Mouse (Mus musculus) embryo, embryonic 10 days (tissue): Measurements from ENCODE around the gene Arpc4.
"Not testable (repeated sequence)": the region's sequence is repeated elsewhere in the genome, so short reads cannot be mapped to it uniquely, and the experiment has no call there.

Experiments
- DNase-seq: peaks from one replicate; pipeline ENCODE4 v3.0.0-alpha.2; 2015; ENCODE audit warnings: low spot score

Gene Arpc4

DNA sequence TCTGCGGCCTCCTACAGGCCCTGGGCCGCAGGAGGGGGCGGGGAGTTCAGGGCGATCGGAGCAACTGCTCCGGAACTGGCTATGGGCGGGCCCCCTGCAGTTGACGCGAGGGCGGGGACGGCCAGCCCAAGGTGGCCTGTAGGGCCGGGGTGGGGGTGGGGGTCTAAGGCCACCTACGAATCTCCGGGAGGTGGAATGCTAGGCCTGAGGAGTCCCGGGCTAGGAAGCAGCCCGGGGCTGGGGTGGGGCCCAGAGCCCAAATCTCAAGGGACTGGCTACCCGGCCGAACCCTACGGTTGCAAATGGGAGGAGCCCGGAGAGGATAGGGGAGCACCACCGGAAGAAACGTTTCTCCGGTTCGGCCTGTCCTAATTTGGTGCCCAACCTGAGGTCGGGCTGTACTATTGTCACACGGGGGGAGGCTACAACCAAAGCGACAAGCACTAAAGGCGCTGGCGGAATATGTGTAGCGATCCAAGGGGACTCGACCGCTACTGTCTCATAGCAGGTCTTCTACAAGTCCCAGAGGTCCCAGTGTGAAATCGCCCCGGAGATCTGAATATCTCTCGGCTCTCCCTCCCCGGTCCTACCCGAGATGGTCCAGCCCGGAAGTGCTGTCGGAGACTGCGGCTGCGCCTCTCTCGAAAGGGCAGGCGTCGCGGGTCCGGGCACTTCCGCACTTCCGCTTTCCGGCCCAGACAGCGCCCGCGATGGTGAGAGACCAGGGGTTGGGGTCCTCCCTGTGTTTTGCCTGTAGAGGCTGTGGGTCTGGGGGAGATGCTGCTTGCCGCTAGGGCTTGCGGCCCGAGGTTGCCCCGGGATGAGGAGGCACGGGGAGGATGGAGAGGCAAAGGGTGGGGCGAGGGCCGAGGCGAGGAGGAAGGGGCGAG, at the start of gene Arpc4, which contains the start of gene Tada3:
Arpc4 (plus strand) TSS at position 620 of the 890 bp plus-strand sequence.
Tada3 (minus strand) TSS at position 388 of the 890 bp plus-strand sequence.
- DNase-seq: peak; percentile 94

DNA sequence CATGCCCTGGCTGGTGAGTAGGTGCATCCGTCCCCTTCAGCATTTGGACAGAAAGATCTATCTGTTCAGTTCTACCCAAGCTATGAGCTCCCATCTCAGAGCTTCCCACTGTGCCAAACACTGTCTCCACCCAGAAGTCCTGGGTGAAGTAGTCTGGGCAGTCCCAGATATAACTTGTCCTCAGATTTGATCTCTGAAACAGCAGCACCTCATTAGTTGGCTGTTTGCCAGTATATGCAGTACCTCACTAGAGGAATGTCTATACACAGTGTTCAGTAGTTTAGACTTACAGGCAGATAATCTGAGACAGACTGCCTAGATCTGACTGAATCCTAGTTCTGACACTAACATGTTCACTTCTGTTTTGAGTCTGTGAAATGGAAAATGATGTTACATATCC, 48.5 kb upstream of the Arpc4 start:
- no peak for DNase-seq

DNA sequence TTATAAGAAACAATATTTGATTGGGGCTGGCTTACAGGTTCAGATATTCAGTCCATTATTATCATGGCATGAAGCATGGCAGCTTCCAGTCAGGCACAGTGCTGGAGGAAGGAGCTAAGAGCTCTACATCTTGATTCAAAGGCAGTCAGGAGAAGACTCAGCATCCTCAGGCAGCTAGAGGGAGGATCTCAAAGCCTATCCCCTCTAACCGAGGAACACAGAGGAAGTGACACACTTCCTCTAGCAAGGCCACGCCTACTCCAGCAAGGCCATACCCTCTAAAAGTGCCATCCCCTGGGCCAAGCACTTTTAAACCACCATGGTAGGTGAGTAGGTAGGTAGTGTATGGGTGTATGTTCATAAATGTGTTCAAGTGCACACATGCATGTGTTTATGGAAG, 47.4 kb upstream of the Arpc4 start:
- no peak for DNase-seq

DNA sequence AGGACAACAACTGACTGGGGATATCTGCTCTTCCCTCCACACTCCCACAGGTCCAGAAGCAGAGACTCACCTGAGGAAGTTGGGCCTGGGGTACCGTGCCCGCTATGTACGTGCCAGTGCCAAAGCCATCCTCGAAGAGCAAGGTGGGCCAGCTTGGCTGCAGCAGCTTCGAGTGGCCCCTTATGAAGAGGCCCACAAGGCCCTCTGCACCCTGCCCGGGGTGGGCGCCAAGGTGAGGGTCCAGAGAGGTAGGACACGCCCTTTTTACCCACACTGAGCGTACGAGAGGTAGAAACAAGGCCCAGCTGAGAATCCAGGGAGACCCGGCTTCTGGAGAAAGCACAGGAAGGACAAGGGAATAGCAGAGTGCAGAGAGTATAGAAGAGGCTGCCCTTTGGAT, 46.2 kb upstream of the Arpc4 start:
- no peak for DNase-seq

DNA sequence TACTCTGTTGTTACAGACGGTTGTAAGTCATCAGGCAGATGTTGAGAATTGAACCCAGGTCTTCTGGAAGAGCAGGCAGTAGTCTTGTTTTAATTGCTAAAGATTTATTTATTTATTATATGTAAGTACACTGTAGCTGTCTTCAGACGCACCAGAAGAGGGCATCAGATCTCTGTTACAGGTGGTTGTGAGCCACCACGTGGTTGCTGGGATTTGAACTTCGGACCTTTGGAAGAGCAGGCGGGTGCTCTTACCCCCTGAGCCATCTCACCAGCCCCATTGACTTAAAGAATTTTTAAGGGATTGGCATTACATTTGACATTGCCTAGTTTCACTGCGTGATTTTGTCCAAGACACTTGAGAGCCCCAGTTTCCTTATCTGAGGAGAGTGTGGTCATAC, 45.2 kb upstream of the Arpc4 start:
- not testable (repeated sequence) for DNase-seq

DNA sequence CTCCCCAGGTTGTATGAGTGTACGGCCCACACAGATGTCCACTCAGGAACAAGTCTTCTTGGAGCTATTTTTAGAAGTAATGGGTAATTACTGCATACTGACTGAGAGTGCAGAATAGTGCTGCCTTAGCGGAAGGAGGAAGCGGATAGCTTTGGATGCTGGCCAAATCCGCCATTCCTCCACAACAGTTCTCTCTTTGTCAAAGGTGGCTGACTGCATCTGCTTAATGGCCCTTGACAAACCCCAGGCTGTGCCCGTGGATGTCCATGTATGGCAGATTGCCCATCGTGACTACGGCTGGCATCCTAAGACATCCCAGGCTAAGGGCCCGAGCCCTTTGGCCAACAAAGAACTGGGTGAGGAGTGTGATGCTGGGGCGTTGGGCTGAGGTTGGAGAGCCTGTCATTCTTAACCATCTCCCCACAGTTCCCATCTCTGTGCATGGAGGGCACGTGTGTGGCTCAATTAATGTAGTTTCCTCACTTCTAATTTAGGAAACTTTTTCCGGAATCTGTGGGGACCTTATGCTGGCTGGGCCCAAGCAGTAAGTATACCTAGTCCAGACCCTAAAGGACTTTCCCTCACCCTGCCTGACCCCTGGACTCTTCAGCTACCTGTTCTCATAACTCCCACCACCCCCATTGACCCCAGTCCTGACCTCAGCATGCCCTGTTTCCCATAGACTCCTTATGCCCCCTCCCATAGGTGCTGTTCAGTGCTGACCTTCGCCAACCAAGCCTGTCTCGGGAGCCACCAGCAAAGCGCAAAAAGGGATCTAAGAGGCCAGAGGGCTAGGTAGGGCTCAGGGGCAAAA, 44.6 kb upstream of the Arpc4 start:
- no peak for DNase-seq

DNA sequence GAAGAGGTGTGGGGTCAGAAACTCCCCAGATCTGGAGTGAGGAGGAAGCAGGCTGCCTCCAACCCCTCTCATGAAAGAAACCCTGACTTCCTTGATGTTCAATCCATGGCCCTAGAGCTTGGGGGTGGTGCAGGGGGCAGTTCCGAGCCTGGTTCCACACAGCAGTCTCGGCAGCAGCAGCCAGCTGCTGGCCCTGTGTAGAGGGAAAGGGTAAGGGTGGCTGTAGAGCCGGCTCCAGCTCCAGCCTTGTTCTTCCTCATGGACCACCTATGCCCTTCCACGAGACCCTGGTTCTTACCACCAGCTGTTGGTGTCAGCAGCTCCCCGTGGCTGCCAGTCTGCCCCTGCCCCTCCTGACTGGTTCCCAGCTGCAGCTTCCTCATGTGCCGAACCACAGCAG, 43.7 kb upstream of the Arpc4 start:
- no peak for DNase-seq

DNA sequence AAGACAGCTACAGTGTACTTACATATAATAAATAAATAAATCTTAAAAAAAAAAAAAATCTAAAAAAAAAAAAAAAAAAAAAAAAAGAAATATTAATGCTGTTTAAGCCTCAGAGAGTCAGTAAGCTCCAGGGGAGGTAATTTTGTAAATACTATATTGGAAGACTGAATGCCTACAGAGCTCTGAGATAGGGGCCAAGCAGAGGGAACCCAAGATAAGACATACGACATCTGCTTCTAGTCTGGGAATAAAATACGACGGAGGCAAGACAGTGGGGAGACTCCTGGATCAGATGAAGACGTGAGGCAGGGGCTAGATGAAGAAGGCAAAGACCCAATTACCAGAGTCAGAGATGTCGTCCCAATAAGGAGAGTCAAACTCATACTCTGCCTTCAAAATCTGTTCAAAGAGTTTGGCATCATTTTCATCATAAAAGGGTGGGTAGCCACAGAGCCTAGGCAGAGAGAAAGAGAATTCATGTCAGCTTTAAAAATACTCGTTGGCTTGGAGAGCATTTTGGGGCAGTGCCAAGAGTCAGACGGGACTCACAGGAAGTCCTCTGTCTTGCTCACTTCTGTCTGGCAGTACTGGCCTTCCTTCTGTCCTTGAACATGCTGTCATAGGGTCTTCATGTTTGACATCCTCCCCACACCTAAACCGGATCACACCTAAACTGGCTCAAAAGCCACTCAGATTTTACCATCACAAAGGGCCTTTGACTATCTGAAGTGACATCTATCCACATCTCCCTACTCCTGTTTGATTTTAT, 40.9 kb upstream of the Arpc4 start:
- no peak for DNase-seq

DNA sequence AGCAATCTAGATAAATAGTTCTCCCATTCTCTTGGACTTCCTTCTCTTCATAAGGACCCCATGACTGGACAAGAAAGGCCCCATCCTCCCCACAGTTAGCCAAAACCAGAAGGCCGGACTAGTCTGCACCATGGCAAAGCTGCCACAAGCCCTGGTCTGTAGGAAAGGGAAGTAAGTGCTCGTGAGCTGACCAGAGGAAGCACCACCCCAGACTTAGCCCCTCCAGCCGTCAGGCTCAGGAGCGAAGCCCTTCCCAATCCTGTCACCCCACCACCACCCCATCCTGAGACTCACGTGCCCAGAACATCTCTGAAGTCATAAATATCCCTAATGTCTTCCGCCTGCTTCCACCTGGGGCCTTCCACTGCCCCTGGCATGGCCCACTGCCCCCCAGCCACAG, 36.3 kb upstream of the Arpc4 start:
- no peak for DNase-seq

DNA sequence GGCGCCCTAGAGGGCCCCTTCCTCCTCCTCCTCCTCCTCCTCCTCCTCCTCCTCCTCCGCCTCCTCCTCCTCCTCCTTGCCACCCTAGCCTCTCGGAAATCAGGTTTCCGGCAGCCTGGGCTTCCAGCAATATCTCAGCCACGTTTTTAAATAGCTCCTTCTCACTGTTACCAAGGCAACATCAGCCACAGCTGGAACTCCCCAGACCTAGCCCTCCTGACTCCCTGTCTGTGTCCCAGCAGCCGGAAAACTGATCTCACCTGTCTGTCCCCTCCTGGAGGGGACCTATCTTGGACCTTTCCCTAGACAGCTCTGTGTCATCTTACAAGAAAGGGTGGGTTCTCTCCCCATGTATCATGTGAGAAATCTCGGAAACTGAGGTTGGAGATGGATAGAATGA, 35.6 kb upstream of the Arpc4 start:
- no peak for DNase-seq

DNA sequence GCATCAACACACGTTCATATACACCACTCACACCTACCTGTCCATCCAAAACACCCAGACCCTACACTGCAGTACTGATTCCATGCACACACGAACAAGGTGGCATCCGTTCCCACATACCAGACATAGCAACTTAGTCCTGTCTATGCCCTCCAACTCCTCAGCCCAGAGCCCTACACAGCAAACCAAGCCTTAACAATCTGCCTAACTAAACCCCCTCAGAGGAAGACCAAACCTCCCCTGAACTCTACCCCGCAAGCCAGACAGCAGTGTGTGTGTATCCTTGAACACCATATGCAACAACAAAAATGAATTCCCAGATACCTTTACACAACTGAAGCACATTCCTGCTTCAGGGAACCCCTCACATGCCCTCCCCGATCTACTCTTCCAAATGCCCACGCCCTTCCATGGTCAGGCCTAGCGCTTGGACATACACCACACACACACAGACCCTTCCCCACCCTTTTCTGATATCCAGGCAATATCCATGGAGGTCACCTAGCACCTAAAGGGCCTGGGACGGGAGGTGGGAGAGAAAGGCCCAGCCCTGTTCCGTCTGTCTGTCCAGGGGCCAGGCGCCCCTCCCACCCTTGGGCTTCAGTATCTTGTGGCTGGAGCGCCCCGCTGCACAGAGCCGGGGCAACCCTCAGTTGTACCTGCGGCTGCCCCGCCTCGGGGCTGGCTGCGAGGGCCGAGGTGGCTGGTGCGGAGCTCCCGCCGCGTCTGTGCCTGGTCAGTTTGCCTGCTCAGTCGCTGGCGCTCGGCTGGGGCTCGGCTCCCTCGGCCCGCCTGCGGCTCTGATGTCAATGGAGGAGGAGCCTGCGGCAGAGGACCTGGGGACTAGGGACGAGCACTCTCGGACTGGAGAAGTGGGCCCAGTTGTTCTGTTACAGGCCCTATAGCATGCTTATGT, 34.5 kb upstream of the Arpc4 start, which contains the start of gene Camk1:
Camk1 (minus strand) TSS at position 808 of the 916 bp plus-strand sequence.
- peak; percentile 74 for DNase-seq

DNA sequence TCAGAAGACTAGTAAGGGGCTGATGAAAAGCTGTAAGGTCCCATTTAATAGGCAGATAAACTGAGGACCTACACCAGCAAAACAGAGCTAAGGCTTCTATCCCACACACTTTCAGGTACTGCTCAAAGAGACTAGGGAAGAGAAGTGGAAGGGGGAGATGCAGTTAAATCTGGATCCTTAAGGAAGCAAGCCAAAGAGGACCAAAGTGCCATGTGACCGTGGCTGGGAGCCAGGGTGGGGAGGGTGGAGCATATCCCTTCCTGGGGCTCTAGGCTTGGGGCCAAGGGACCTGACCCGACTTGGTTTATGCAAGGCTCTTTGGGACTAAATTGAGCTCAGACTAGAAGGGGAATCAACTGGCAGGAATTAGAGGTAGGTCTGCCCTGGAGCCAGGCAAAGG, 33.6 kb upstream of the Arpc4 start:
- DNase-seq: no peak

DNA sequence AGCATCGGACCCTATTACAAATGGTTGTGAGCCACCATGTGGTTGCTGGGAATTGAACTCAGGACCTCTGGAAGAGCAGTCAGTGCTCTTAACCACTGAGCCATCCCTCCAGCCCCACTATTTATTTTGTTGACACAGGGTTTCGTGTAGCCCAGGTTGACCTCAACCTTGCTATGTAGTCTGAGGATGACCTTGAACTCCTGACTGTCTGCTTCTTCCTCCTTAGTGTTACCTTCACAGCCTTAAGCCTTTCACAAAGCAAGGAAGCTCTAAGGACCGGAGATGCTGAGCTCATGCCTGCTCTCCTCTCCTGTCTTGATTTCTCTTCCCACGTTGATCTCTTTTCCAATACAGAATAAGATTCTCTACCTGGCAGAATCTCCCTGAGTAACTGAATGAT, 31.0 kb upstream of the Arpc4 start:
- no peak for DNase-seq

DNA sequence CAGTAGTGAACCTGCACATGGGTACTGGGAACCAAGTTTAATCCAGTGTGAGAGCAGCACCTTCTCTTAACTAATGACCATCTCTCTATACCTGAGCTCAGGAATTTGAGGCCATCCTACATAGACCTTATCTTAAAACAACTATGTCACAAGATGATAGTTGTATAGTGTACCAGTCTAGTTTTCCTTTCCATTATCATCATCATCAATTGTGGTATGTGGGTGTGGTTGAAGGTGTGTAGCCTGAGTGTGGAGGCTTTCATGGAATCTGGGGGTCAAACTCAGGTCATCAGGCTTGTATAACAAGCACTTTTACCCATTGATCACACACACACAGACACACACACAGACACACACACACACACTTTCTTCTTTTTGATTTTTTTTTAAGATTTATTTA, 27.4 kb upstream of the Arpc4 start:
- no peak for DNase-seq

DNA sequence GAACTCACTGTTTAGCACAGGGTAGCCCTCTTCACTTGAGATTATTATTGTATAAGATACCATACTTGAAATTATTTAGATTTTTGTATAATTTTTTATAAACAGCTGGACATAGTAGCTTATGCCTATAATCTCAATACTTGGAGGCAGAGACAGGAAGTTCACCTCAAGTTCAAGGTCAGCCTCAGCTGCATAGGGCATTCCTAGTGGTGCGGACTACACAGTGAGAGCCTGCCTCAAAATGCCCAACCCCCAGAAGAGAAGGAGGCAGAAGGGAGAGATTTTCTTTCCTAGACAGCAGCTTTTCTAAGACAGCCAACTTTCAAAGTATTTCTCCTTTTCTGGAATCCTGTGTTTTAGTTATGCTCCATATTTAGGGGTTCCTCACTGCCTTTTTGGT, 26.8 kb upstream of the Arpc4 start:
- DNase-seq: no peak

DNA sequence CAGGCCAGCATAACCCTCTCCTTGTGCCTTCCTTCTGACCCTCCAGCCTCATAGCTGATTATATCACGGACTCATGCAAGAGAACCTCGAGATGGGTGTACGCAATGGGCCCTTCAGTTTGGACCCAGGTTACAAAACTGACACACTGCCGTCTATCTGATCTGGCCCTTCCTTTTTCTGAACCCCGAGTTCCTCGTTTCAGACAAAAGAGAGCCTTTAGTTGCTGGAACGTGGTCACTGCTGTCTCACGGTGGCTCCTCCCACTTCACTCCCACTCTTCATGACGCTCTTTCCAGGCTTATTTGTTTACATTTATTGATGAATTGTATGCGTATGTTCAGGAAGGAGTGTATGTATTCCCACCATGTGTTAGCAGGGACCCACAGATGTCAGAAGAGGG, 26.3 kb upstream of the Arpc4 start:
- DNase-seq: no peak

DNA sequence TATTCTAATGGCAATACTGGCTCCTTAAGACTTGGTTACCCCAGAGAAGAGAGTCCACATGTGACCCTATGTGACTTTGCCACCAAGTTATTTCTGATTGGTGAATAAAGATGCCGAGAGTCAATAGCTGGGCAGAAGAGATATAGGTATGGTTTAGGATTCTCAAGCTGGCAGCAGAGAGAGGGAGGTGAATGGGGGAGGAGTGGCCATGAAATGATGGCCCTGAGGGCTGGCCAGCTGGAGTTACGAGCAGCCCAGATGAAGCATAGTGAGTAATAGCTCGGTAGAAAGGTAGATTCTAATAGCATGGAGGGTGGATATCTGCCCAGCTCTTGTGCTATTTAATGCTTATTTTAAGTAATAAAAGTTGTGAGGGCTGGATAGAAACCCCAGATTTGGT, 25.1 kb upstream of the Arpc4 start:
- no peak for DNase-seq

DNA sequence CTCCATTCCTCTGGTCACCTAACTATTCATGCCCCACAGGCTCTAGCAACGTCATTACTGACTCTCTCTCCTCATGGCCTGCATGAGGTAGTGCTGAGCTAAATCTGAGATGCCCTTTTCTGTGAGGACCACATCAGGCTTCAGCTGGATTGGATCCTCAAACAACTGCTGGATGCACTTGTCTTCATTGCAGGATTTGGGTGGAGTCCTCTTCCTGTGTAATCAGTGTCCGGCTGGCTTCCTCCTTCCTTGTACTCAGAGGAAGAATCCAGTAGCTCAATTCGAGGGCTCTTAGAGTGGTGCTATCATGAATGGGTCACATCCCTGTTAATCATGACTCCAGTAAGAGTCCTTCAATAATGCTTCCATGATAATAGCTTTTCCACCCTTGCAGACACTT, 24.2 kb upstream of the Arpc4 start:
- no peak for DNase-seq

DNA sequence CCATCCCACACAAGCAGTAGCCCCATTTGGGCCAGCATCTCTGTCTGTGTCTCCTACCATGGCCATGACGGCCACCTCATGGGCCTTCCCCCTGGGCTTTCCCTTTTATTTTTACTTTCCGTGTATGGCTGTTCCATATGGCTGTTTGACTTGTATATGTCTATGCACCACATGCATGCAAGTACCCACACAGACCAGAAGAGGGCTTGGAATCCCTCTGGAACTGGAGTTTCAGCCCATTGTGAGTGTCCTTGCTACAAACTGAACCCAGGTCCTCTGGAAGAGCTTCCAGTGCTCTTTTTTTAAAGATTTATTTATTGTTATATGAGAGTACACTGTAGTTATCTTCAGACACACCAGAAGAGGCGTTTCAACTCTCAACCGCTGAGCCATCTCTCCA, 16.4 kb upstream of the Arpc4 start:
- no peak for DNase-seq

DNA sequence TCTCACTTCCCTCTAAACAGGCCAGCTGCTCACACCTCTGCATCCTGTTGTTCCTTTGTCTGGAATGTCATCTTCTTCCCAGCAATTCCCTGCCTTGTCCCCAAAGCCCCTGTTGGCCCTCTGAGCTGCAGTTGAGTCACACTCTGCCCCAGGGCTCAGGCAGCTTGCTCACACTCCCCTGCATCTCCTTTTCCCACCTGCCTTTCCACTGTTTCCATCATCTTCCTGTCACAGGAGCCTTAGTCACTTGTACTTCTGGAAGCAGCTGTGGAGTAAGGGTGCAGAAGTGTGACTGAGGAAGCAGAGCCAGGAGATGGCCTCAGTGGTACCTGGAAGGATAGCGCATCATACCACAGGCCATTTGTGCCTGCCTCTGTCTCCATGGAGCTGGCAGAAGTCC, 15.7 kb upstream of the Arpc4 start:
- DNase-seq: no peak

DNA sequence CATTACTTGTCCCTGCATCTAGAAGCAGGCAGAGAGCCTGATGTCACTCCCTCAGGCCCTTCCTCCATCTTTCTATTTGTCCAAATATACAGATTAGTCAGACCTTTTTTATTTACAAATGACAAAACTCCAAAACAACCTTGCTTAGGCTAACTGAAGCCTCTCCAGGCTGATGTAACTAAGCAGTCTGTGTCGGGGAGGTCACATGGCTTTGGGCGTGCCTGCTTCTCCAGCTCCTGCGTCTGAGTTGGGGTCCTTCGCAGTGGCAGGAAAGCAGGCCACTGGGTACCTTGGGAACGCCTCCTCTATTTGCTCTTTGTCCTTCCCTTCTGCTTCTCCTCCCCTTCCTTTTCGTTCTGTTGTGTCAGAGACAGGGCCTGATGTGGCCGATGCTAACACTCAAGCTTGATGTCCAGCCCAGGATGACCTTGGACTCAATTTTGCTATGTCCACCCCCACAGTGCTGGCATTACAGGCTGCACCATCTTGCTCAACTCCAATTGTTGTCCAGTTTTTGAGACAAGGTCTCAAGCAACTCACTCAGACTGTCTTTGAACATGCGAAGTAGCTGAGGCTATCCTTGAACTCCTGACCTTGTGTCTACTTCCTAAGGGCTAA, 13.3 kb upstream of the Arpc4 start:
- no peak for DNase-seq
